Mouse (Mus musculus) CH12.LX (cell line): ENCODE results near the gene Thy1.

Source experiments
- CTCF ChIP-seq, 2 experiments: IDR thresholded peaks in 1 of 2; conservative IDR thresholded peaks in 1 of 2; 2 replicates each; pipeline ENCODE4 v1.5.1; 2011 to 2012; ENCODE audit warnings: low read depth in 2 of 2, low read length in 2 of 2, improper control_type of control experiment in 1 of 2, inconsistent platforms in 1 of 2, mild to moderate bottlenecking in 1 of 2, moderate library complexity in 1 of 2
- HCFC1 ChIP-seq: IDR thresholded peaks from 2 replicates; pipeline ENCODE4 v1.6.1; 2012; ENCODE audit warnings: low read depth, mild to moderate bottlenecking, inconsistent platforms, low read length, improper control_type of control experiment
- IRF4 ChIP-seq: IDR thresholded peaks from 2 replicates; pipeline ENCODE4 v1.6.1; 2014; ENCODE audit warnings: low read depth, mild to moderate bottlenecking, inconsistent platforms, low read length, improper control_type of control experiment
- JUND ChIP-seq: conservative IDR thresholded peaks from 2 replicates; pipeline ENCODE4 v1.6.1; 2011; ENCODE audit warnings: low read depth, low read length, improper control_type of control experiment
- MEF2A ChIP-seq: IDR thresholded peaks from 2 replicates; pipeline ENCODE4 v1.6.1; 2014; ENCODE audit warnings: low read depth, mild to moderate bottlenecking, inconsistent platforms, low read length, improper control_type of control experiment, borderline replicate concordance
- NELFE ChIP-seq: IDR thresholded peaks from 2 replicates; pipeline ENCODE4 v1.6.1; 2011; ENCODE audit warnings: low read depth, low read length, improper control_type of control experiment
- NRF1 ChIP-seq: IDR thresholded peaks from 2 replicates; pipeline ENCODE4 v1.6.1; 2014; ENCODE audit warnings: low read depth, mild to moderate bottlenecking, inconsistent platforms, low read length, improper control_type of control experiment, moderate library complexity
- POLR2A ChIP-seq: IDR thresholded peaks from 2 replicates; pipeline ENCODE4 v1.6.1; 2011; ENCODE audit warnings: low read depth, mild to moderate bottlenecking, improper control_type of control experiment, low read length
- RAD21 ChIP-seq: IDR thresholded peaks from 2 replicates; pipeline ENCODE4 v1.6.1; 2011; ENCODE audit warnings: low read depth, mild to moderate bottlenecking, low read length, improper control_type of control experiment, moderate library complexity
- RCOR1 ChIP-seq: conservative IDR thresholded peaks from 2 replicates; pipeline ENCODE4 v1.6.1; 2012; ENCODE audit warnings: low read depth, mild to moderate bottlenecking, inconsistent platforms, low read length, improper control_type of control experiment
- TCF12 ChIP-seq: IDR thresholded peaks from 2 replicates; pipeline ENCODE4 v1.6.1; 2014; ENCODE audit warnings: low read depth, mild to moderate bottlenecking, inconsistent platforms, low read length, improper control_type of control experiment
- USF2 ChIP-seq: conservative IDR thresholded peaks from 2 replicates; pipeline ENCODE4 v1.6.1; 2011; ENCODE audit warnings: low read depth, low read length, improper control_type of control experiment
- ZC3H11A ChIP-seq: IDR thresholded peaks from 2 replicates; pipeline ENCODE4 v1.6.1; 2012; ENCODE audit warnings: low read depth, mild to moderate bottlenecking, inconsistent platforms, low read length, improper control_type of control experiment

DNA sequence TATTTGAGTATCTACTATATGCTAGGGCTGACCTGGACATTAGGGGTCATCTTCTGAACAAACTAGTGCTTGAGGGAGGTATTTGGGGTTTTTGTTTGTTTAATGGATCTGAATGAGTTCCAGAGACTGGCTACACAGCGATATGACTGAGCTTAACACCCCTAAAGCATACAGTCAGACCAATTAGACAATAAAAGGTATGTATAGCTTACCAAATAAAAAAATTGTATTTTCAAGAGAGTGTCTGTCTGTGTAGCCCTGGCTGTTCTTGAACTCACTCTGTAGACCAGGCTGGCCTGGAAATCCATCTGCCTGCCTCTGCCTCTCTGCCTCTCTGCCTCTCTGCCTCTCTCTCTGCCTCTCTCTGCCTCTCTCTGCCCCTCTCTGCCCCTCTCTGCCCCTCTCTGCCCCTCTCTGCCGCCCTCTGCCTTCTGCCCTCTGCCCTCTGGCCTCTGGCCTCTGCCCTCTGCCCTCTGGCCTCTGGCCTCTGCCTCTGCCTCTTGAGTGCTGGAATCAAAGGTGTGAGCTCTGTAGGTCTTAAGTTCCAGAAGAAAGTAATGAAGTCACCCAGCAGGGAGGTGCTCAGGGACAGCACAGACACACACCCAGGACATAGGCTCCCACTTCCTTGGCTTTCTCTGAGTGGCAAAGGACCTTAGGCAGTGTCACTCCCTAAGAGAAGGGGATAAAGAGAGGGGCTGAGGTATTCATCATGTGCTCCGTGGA lies 2.1 kb downstream of the Thy1 start:
- TF ChIP-seq POLR2A, result no peak
- no peak for TF ChIP-seq CTCF (conservative IDR thresholded peaks at IDR 0.05 in 1 of 2, IDR thresholded peaks at IDR 0.05 in 1 of 2; ENCODE audit: low read depth in 2 of 2, low read length in 2 of 2)
- no peak for TF ChIP-seq TCF12
- no peak for TF ChIP-seq MEF2A
- TF ChIP-seq NELFE, result no peak
- no peak for TF ChIP-seq RCOR1
- TF ChIP-seq USF2, result no peak
- TF ChIP-seq NRF1, result no peak
- TF ChIP-seq HCFC1, result no peak
- no peak for TF ChIP-seq ZC3H11A
- TF ChIP-seq JUND, result no peak
- no peak for TF ChIP-seq IRF4
- TF ChIP-seq RAD21, result no peak
